Mouse (Mus musculus): Measurements from ENCODE around the gene Mrpl38. TPM values are rescaled to one million over a fixed set of nuclear protein-coding genes. Genes with fewer than 3 reads are reported as not detected.
"Not testable (repeated sequence)": the region's sequence is repeated elsewhere in the genome, so short reads cannot be mapped to it uniquely, and the experiment has no call there.

Gene Mrpl38
- polyA plus RNA-seq, 1 experiment from 2014 or later, result 84.0 TPM

- not testable (repeated sequence) for H3K36me3 ChIP-seq (ENCODE audit: control insufficient read depth, insufficient read depth, low read length); H3K27ac ChIP-seq (ENCODE audit: low read depth, low read length); ATAC-seq; H3K9ac ChIP-seq (ENCODE audit: low read depth, low read length); H3K4me1 ChIP-seq (ENCODE audit: control insufficient read depth, insufficient read depth, low read depth, low read length); H3K27me3 ChIP-seq (replicated peaks; ENCODE audit: control insufficient read depth, insufficient read depth, low read length); H3K4me2 ChIP-seq (ENCODE audit: low read length); H3K4me3 ChIP-seq (ENCODE audit: low read length); H3K9me3 ChIP-seq (ENCODE audit: control insufficient read depth, low read length)
- 90% methylated on average over 6 of the region's 6 CpGs for WGBS
These were observed 45.7 kb downstream of the Mrpl38 start for GRCm38 (mm10) chr11:116092959-116093358.

- 87% methylated on average over 6 of the region's 6 CpGs for WGBS
- no peak overlapping the region for H3K4me2 ChIP-seq (ENCODE audit: low read length)
- no peaks in the 10 kb centered on the region for H3K27me3 ChIP-seq (replicated peaks; ENCODE audit: control insufficient read depth, insufficient read depth, low read length)
- H3K36me3 ChIP-seq (ENCODE audit: control insufficient read depth, insufficient read depth, low read length), result no peaks in the 10 kb centered on the region
- peaks cover 5% of the 10 kb centered on the region for H3K4me1 ChIP-seq (ENCODE audit: control insufficient read depth, insufficient read depth, low read depth, low read length)
- no peak overlapping the region for H3K9ac ChIP-seq (ENCODE audit: low read depth, low read length)
- H3K27ac ChIP-seq (ENCODE audit: low read depth, low read length), result no peak overlapping the region
- ATAC-seq, result no peak
- no peak overlapping the region for H3K4me3 ChIP-seq (ENCODE audit: low read length)
- H3K9me3 ChIP-seq (ENCODE audit: control insufficient read depth, low read length), result no peaks in the 10 kb centered on the region
These were observed 47.1 kb downstream of the Mrpl38 start for GRCm38 (mm10) chr11:116091591-116091990.

GRCm38 (mm10) chr11:116089545-116089944 is 49.1 kb downstream of the Mrpl38 start:
- H3K9me3 ChIP-seq (ENCODE audit: control insufficient read depth, low read length), result no peaks in the 10 kb centered on the region
- no peaks in the 10 kb centered on the region for H3K36me3 ChIP-seq (ENCODE audit: control insufficient read depth, insufficient read depth, low read length)
- WGBS, result 90% methylated on average over 6 of the region's 6 CpGs
- H3K4me3 ChIP-seq (ENCODE audit: low read length), result no peak overlapping the region
- H3K4me1 ChIP-seq (ENCODE audit: control insufficient read depth, insufficient read depth, low read depth, low read length), result peaks cover 11% of the 10 kb centered on the region
- H3K4me2 ChIP-seq (ENCODE audit: low read length), result no peak overlapping the region
- ATAC-seq, result no peak
- H3K27ac ChIP-seq (ENCODE audit: low read depth, low read length), result no peak overlapping the region
- H3K27me3 ChIP-seq (replicated peaks; ENCODE audit: control insufficient read depth, insufficient read depth, low read length), result no peaks in the 10 kb centered on the region
- no peak overlapping the region for H3K9ac ChIP-seq (ENCODE audit: low read depth, low read length)

GRCm38 (mm10) chr11:116088741-116089394 is 49.8 kb downstream of the Mrpl38 start:
- no peak overlapping the region for H3K4me2 ChIP-seq (ENCODE audit: low read length)
- ATAC-seq, result no peak
- no peaks in the 10 kb centered on the region for H3K9me3 ChIP-seq (ENCODE audit: control insufficient read depth, low read length)
- peaks cover 11% of the 10 kb centered on the region for H3K4me1 ChIP-seq (ENCODE audit: control insufficient read depth, insufficient read depth, low read depth, low read length)
- H3K4me3 ChIP-seq (ENCODE audit: low read length), result no peak overlapping the region
- no peaks in the 10 kb centered on the region for H3K27me3 ChIP-seq (replicated peaks; ENCODE audit: control insufficient read depth, insufficient read depth, low read length)
- WGBS, result 88% methylated on average over 11 of the region's 11 CpGs
- H3K27ac ChIP-seq (ENCODE audit: low read depth, low read length), result no peak overlapping the region
- H3K36me3 ChIP-seq (ENCODE audit: control insufficient read depth, insufficient read depth, low read length), result no peaks in the 10 kb centered on the region
- no peak overlapping the region for H3K9ac ChIP-seq (ENCODE audit: low read depth, low read length)

- Histone ChIP-seq H3K4me2 (ENCODE audit: low read length) (peak overlapping the region; percentile 57), H3K27ac (ENCODE audit: low read depth, low read length) (no peak overlapping the region), H3K9me3 (ENCODE audit: control insufficient read depth, low read length) (no peaks in the 10 kb centered on the region), H3K9ac (ENCODE audit: low read depth, low read length) (no peak overlapping the region), H3K27me3 (replicated peaks; ENCODE audit: control insufficient read depth, insufficient read depth, low read length) (no peaks in the 10 kb centered on the region), H3K4me1 (ENCODE audit: control insufficient read depth, insufficient read depth, low read depth, low read length) (peaks cover 11% of the 10 kb centered on the region), H3K36me3 (ENCODE audit: control insufficient read depth, insufficient read depth, low read length) (peaks cover 5% of the 10 kb centered on the region), H3K4me3 (ENCODE audit: low read length) (no peak overlapping the region)
- no peak for ATAC-seq
- 83% methylated on average over 8 of the region's 8 CpGs for WGBS
These were observed 50.5 kb downstream of the Mrpl38 start for GRCm38 (mm10) chr11:116088188-116088587.

- Histone ChIP-seq H3K27me3 (replicated peaks; ENCODE audit: control insufficient read depth, insufficient read depth, low read length) (no peaks in the 10 kb centered on the region), H3K27ac (ENCODE audit: low read depth, low read length) (peak overlapping the region; percentile 67), H3K4me3 (ENCODE audit: low read length) (peak overlapping the region; percentile 51), H3K4me1 (ENCODE audit: control insufficient read depth, insufficient read depth, low read depth, low read length) (peaks cover 11% of the 10 kb centered on the region), H3K36me3 (ENCODE audit: control insufficient read depth, insufficient read depth, low read length) (peaks cover 9% of the 10 kb centered on the region), H3K4me2 (ENCODE audit: low read length) (peak overlapping the region; percentile 57), H3K9ac (ENCODE audit: low read depth, low read length) (peak overlapping the region; percentile 57), H3K9me3 (ENCODE audit: control insufficient read depth, low read length) (no peaks in the 10 kb centered on the region)
- ATAC-seq, result peak; percentile 67
- 5% methylated on average over 31 of the region's 31 CpGs for WGBS
These were observed 51.2 kb downstream of the Mrpl38 start for GRCm38 (mm10) chr11:116087194-116088130.

GRCm38 (mm10) chr11:116086258-116087193 is 52.1 kb downstream of the Mrpl38 start, which contains the start of gene Wbp2:
Gene Wbp2 (minus strand): TSS chr11:116086995.
- 4% methylated on average over 40 of the region's 43 CpGs for WGBS
- H3K27ac ChIP-seq (ENCODE audit: low read depth, low read length), result peak within 1 kb of the TSS; percentile 75
- H3K9ac ChIP-seq (ENCODE audit: low read depth, low read length), result peak within 1 kb of the TSS; percentile 57

GRCm38 (mm10) chr11:116084166-116084565 is 54.5 kb downstream of the Mrpl38 start:
- peaks cover 30% of the 10 kb centered on the region for H3K36me3 ChIP-seq (ENCODE audit: control insufficient read depth, insufficient read depth, low read length)
- peaks cover 11% of the 10 kb centered on the region for H3K4me1 ChIP-seq (ENCODE audit: control insufficient read depth, insufficient read depth, low read depth, low read length)
- H3K27me3 ChIP-seq (replicated peaks; ENCODE audit: control insufficient read depth, insufficient read depth, low read length), result no peaks in the 10 kb centered on the region
- no peak overlapping the region for H3K4me2 ChIP-seq (ENCODE audit: low read length)
- no peak overlapping the region for H3K9ac ChIP-seq (ENCODE audit: low read depth, low read length)
- H3K27ac ChIP-seq (ENCODE audit: low read depth, low read length), result no peak overlapping the region
- no peak for ATAC-seq
- no peaks in the 10 kb centered on the region for H3K9me3 ChIP-seq (ENCODE audit: control insufficient read depth, low read length)
- H3K4me3 ChIP-seq (ENCODE audit: low read length), result no peak overlapping the region
- 92% methylated on average over 6 of the region's 6 CpGs for WGBS

More at GRCm38 (mm10) chr11:116086258-116087193, 52.1 kb downstream of the Mrpl38 start, which contains the start of gene Wbp2:
- Histone ChIP-seq H3K4me2 (ENCODE audit: low read length) (peak within 1 kb of the TSS; percentile 57), H3K4me1 (ENCODE audit: control insufficient read depth, insufficient read depth, low read depth, low read length) (peaks cover 11% of the 10 kb centered on the region), H3K4me3 (ENCODE audit: low read length) (peak within 1 kb of the TSS; percentile 51), H3K9me3 (ENCODE audit: control insufficient read depth, low read length) (no peaks in the 10 kb centered on the region), H3K27me3 (replicated peaks; ENCODE audit: control insufficient read depth, insufficient read depth, low read length) (no peaks in the 10 kb centered on the region), H3K36me3 (ENCODE audit: control insufficient read depth, insufficient read depth, low read length) (peaks cover 13% of the 10 kb centered on the region)
- ATAC-seq, result peak; percentile 98
